Mouse (Mus musculus) ES-Bruce4 (cell line): ENCODE results near the gene Tnfsfm13.

Experiments
- EP300 ChIP-seq: IDR thresholded peaks from 2 replicates; pipeline ENCODE4 v1.6.1; 2011; ENCODE audit warnings: low read depth, low read length; ENCODE audit not compliant: insufficient read depth
- POLR2A ChIP-seq: IDR thresholded peaks from one replicate; pipeline ENCODE4 v1.8.1; 2011; ENCODE audit warnings: low read length; ENCODE audit not compliant: insufficient read depth

GRCm38 (mm10) chr11:69725951-69726350, 30.1 kb upstream of the Tnfsfm13 start:
- TF ChIP-seq EP300 = no peak
- peak; percentile 27 for TF ChIP-seq POLR2A
